Mouse (Mus musculus): ENCODE data around the gene Mov10.

DNA sequence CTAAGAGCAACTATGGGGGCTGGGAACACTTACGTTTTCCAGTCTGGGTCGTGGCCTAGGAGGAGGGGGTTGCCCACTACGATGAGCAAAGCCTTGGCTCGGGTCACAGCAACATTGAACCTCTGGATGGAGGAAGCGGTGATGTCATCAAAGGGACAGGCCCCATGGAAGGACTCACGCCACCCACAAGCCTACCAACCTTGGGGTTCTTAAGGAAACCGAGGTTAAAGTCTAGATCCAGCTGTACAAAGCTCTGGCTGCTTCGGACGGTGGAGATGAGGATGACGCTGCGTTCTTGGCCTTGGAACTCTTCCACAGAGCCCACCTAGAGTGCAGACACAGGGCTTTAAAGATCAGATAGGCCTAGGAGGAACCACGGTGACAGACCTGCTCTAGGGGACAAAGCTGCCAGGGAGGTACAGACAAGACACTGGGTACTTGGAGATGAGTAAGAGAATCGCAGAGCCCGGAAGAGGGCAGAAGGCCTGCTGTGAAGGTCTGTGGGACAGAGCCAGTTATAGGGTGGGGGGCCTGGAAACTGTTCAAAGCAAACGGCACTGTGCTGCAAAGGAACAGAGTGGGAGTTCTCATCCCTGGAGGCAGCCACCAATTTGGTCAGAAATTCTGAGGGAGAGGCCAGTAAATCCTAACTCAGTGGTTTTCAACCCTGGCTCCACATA is 22.6 kb downstream of the Mov10 start:
- TF ChIP-seq POLR2A (IDR thresholded peaks at IDR 0.05; ENCODE audit: extremely low read depth, insufficient read depth, low read length): no peak
- no peak for TF ChIP-seq CTCF (IDR thresholded peaks at IDR 0.05; ENCODE audit: low read depth, low read length)
